Mouse (Mus musculus): ENCODE results near the gene Fam186b.
"Not testable (repeated sequence)": the region's sequence is repeated elsewhere in the genome, so short reads cannot be mapped to it uniquely, and the experiment has no call there.

Gene Fam186b

DNA sequence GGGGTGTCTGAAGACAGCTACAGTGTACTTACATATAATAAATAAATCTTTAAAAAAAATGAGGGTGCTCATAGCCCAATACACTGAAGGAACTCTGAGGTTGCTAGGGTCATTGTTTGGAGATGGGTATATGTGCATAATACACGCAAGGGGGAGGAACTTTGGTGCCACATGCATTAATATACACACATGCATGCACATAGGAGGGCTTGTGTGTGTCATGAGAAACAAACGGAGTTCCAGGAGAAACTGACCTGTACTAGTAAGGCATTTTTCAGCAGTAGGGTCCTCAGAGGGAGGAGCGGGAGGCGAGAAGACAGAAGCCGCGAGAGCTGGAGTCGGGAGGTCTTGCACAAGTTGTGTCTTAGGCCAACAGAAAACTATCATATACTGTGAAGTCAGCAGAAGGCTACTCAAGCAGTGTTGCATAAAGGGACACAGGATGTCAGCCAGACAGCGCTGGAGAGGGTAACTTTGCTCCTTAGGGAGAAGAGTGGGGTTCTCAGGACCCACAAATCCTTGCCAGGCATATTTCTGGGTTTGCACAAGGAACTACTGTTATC lies 36.4 kb downstream of the Fam186b start:
- DNase-seq (ENCODE audit: low spot score) = no peak

DNA sequence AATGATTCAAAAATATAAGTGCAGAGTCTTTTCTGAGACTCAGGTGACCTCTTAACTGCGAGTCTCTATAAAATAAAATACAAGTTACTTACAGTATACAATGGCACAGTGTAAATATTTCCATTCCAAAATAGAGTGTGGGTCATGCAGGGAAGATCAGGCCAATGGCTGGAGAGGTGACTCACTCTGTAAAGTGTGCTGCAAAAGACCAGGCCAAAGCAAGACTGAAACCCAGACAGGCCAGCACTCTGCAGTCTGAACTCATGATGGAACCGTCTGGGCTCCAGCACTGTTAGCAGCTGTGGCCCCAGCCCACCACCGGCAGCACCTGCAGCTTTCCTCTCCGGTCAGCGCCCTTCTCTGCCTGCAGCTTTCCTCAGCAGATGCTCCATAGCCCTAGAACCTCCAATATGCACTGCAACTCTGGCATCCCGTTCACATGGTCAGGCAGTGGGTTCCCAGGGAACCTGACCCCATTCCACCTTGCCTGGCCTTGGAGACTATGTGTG lies 40.4 kb downstream of the Fam186b start:
- DNase-seq (ENCODE audit: low spot score) = no peak

DNA sequence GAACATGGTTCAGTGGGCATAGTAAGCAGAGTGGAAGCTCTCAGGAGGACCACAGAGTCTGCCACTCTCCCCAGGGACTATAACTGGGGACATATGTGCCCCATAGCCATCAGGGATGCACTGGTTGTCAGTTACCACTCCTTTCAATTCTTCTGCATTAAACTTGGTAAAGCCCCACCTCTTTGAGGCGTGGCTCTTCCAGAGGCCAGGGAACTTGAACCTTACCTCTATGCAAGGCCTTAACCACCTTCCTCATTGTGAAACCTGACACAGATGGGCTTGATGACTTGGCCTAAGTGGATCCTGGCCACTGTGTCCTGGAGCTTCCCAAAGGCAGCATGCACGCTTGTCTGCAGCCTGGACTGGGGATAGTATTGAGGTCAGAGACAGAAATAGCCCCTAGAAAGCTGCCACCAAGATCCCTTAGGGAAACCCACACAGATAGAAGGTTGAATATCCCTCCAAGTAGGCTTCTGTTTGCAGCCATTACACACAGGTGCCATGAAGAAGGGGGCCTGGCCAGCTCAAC lies 41.1 kb downstream of the Fam186b start:
- DNase-seq (ENCODE audit: low spot score) = no peak

DNA sequence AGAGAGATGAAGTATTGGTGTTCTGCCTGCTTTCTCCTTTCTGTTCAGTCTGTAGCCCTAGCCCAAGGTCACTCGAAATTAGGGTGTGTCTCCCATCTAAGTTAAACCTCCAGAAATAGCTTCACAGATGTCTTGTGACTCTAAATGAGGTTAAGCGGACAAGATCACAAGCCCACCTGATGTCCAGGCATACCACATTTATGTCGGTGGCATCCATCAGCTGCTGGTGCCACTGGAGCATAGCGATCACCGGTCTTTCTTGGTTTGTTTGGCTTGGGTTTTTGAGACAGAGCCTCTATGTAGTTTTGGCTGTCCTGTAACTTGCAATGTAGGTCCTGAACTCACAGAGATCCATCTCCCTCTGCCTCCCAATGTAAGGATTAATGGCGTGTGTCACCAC lies 41.9 kb downstream of the Fam186b start:
- no peak for DNase-seq (ENCODE audit: low spot score)

DNA sequence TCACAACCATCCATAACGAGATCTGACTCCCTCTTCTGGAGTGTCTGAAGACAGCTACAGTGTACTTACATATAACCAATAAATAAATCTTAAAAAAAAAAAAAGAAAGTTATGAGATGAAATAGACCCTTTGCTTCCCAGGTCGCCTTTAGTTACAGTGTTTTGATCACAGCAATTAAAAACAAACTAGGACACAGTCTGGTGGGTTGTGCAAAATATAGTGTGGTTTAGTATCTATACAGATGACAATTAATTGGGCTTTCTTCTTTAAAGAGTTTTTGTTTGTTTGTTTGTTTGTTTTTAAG lies 42.6 kb downstream of the Fam186b start:
- not testable (repeated sequence) for DNase-seq (ENCODE audit: low spot score)

DNA sequence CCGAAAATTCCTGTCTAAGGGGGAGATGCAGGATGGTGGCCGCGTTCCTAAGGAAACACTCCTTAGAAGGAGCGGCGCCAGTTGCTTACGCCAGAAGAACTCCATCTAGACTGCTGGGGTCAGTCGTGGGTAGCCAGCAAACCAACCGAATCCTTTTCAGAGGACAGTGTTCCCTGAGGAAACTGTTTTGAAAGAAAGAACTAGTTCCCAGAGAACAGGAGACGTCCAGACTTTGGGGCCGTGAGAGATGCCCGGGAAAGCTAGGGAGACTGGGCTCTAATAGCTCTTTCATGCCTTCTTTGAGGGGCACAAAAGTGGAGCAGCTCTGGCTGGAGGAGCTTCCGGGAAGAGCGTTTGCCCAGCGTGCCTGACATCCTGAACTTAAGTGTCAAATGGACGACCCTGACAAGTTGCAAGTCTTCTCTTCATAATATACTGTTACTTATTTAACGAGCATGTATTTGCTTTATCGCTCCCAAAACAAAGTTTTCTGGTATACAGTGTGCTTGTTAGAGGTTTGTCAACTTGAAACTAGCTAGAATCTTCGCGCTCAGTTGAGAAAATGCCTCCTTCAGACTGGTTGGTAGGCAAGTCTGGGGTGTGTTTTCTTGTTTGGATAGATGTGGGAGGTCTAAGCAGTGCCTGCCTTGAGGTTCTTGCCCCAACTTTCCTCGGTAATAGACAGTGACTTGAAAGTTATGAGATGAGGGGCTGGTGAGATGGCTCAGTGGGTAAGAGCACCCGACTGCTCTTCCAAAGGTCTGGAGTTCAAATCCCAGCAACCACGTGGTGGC lies 43.1 kb downstream of the Fam186b start:
- peak; percentile 70 for DNase-seq (ENCODE audit: low spot score)

DNA sequence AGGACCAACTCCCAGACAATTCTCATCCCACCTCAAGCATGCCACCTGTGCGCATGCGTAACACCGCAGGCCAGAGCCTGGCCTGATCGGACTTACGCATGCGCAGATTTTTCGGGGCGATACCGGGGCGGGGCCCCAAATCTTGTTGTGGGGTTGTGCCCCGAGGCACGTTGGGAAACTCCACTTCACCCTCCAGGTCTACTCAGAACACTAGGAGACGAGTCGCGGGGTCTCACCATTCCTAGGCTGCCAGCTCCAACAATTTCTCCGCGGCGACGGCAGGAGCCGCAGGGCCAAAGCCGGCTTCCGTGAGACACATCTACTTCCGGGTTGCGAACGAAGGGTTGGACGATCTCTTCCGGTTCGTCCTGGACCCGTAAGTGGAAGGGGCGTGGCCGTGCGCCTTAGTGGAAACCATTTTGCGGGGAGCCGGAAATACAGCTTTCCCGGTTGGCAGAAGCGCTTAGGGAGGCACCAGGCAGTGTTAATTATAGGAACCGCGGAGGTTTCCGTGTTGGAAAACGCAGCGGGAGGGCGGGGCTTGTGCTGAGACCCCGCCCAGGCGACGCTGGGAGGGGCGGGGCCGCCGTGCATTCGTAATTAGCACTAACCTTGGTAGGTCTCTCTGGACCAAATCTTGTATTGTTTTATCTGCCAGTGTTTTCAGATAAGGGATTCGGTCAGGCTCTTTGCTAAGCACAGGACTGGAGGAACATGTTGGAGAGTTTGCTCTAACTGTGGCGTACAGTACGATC lies 43.9 kb downstream of the Fam186b start, which contains the start of gene Mcrs1:
Gene Mcrs1 (minus strand): TSS at position 336 of the 755 bp plus-strand sequence.
- DNase-seq (ENCODE audit: low spot score) = peak; percentile 98

DNA sequence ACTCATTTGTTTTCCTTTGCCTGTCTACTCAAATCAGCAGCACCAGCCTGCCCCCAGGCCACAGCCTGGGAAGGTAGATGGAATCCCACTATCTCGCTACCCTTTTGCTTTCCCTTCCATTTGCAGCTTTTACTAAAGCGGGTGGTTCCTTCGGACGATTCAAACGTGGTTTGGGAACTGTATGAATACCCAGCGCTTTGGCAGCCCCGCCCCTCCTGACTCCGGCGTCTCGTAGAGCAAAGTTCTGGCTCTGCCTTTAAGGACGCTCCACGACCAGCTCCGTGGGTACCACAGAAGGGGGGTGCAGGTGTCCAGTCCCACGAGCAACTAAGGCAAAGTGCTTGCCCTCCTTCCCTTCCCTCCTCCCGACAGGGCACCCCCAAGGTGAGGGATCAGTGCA lies 44.6 kb downstream of the Fam186b start:
- peak; percentile 31 for DNase-seq (ENCODE audit: low spot score)

DNA sequence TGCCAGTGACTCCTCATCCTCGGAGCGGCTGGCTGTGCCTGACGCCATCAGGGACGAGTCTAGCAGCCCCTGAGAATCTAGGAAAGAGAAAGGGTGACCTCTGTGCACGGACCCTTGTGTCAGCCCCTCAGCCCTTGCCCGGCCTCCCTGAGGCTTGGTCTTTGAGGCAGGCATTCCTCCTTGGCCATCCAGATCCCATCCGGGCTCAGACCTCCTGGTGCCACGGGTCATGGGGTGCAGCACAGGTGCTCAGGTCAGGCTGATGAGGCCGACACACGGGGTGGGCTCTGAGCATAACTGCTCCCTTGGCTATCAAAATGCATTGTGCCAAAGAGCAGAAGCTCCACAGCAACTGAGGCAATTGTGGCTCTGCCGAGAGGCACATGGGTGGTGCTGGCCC lies 45.8 kb downstream of the Fam186b start:
- no peak for DNase-seq (ENCODE audit: low spot score)

DNA sequence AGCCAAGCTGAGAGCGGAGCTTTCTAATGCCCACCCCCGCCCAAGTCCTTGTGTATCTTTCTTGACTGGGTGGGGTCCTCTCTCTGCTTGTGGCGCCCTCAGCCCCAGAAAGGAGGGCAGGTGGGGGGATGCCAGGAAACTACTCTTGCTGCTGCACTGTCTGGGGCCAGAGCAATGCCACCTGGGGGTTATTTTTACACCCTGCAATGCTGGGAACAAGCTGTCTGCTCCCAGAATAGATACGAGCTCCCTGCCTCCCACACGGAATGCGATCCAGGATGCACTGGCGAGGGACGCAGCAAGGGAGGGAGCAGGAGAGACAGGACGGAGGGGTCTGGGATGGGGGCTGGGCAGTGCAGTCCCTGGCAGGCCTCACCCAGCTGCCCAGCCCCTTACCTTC lies 46.7 kb downstream of the Fam186b start:
- no peak for DNase-seq (ENCODE audit: low spot score)

DNA sequence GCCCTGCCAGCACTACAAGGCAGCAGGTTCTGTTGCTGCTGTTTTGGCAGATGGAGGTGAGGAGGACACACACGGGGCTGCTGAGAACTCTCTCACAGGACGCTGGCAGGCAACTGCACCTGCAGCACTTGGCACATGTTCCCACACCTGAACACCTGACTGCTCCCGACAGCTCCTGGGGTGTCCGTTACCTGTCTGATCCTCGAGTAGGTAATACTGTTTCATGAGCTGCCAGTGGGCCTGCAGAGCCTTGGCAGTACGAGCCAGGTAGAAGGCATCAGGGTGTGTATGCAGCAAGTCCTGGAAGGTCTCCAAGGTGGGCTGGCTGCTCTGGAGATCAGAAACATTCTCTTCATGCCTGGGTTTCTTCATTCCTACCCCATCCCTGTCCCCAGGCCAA lies 49.0 kb downstream of the Fam186b start:
- not testable (repeated sequence) for DNase-seq (ENCODE audit: low spot score)

DNA sequence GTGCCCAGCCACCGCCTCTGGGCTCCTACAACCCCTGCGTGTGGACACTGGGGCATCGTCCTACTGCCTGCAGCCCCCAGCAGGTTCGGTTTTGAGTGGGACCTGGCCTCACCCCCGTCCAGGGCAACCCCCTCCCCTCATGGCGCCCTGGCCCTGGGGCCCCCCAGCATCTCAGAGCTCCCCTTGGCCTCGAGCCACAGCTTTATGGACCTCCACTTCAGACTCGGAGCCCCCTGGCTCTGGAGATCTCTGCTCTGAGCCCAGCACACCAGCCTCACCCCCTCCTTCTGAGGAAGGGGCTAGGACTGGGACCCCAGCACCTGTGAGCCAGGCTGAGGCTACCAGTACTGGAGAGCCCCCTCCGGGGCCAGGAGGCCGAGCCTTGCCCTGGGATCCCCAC lies 53.6 kb downstream of the Fam186b start:
- DNase-seq (ENCODE audit: low spot score) = no peak

DNA sequence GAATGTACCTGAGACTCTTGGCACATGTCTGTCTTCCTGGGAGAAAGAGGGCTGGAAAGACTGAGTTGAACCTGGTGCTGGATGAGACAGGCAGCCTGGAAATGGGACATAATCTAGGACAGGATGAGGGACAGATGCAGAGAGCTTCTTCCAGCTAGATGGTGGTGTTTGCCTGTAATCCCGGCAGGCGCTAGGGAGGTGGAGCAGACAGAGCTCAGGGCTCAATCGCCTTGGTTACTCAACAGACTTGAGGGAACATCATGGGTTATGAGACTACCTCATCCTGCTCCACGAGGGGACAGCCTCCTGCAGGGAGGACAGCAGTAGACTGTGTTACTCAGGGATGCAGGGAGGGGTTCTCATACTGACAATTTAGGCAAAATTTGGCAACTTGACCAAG lies 54.4 kb downstream of the Fam186b start:
- no peak for DNase-seq (ENCODE audit: low spot score)

DNA sequence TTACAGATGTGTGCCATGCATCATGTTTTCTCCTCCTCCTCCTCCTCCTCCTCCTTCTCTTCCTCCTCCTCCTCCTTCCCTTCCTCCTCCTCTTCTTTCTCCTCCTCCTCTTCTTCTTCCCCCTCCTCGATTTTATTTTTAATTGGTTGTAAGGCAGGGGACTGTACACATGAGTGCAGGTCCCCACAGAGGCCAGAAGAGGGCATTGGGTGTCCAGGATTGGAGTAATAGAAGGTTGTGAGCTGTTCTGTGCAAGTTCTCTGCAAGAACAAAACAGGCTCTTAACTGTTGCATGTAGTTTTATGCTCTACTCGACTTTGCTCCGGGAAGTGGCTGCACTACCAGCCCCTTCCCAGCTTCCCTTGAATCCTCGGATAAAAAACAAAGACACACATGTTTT lies 55.6 kb downstream of the Fam186b start:
- DNase-seq (ENCODE audit: low spot score) = no peak

DNA sequence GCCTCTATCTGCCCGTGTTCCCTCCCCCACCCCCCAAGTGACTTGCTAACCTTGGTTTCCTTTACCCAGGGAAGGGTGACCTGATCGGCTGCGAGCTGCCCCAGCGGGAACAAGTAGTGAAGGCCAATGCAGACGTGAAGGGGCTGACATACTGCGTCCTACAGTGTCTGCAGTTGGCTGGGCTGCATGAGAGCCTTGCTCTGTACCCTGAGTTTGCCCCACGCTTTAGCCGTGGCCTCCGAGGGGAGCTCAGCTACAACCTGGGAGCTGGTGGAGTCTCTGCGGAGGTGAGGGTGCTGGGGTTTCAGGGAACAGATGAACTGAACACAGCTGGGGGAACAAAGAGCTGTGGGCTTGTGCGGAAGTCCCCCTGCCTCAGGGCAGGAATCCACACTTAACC lies 57.7 kb downstream of the Fam186b start:
- DNase-seq (ENCODE audit: low spot score) = no peak

DNA sequence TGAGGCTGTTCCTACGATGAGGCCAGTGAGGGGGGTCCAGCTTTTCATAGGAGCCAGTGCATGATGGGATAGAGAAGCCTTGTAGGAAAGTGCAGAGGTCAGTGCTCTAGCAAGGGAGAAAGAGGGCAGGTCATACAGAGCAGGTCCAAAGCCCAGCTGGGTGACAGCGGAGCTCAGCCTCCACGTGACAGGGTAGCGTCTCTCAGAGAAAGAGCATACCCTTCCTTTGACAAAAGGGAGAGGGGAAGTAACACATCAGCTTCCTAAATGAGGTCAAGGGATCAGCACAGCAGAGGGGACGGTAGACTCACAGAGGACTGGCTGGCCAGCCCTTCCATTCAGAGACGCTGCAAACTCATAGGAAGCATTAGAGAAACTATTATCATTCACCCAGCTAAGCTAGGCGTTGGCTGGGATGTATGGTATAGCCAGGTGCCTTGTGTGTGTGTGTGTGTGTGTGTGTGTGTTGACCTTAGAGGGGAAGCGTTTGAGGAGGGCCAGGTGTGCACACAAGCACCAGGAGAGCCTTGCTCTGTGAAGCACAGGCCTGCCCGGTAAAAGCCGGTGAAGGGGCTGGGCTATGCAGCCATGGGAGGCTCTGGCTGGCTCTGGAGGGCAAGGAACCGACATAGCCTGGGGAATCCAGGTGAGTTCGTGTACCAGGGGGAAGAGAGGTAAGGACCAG lies 61.2 kb downstream of the Fam186b start:
- no peak for DNase-seq (ENCODE audit: low spot score)

DNA sequence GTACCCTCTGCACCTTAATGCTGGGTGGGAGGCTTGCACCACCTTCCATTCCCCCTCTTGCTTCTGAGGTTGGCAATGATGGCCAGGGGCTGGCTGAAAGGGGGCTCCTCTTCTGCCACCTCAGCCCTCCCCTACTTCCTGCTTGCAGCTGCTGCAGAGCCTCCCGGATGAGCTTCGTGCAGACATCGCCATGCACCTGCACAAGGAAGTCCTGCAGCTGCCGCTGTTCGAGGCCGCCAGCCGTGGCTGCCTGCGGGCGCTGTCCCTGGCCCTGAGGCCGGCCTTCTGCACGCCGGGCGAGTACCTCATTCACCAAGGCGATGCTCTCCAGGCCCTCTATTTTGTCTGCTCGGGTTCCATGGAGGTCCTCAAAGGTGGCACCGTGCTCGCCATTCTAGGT lies 62.0 kb downstream of the Fam186b start:
- no peak for DNase-seq (ENCODE audit: low spot score)

DNA sequence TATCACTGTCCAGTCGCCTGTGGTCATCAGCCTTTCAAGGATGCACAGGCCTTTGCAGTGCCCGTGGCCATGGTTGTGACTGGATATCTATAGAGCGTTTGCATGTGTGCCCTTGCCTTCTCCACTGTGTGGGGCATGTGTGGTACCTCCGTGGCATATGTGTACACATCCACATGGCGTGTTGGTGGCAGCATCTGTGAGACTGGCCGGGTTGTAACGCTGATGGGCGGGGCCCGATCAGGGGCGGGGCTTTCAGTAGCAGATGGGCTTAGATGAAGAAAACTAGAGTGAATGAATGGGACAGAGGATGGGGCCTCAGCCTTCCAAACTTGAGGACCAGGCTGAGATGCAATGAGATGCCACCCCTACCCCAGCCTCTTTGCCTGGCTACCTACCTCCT lies 63.7 kb downstream of the Fam186b start:
- DNase-seq (ENCODE audit: low spot score) = no peak

DNA sequence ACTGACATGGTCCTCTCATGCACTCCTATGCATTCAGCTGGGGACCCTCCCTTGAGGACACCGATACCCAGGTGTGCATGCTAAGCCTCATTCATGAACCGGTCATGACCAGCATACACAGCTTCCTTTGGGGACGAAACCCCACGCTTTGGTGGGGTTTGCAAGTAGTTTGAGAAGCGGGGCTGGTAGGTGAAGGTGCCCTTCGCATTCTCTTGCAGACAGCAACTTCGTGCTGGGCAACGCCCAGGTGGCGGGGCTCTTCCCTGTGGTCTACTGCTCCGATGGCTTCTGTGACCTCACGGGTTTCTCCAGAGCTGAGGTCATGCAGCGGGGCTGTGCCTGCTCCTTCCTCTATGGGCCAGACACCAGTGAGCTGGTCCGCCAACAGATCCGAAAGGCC lies 69.6 kb downstream of the Fam186b start:
- DNase-seq (ENCODE audit: low spot score) = no peak

DNA sequence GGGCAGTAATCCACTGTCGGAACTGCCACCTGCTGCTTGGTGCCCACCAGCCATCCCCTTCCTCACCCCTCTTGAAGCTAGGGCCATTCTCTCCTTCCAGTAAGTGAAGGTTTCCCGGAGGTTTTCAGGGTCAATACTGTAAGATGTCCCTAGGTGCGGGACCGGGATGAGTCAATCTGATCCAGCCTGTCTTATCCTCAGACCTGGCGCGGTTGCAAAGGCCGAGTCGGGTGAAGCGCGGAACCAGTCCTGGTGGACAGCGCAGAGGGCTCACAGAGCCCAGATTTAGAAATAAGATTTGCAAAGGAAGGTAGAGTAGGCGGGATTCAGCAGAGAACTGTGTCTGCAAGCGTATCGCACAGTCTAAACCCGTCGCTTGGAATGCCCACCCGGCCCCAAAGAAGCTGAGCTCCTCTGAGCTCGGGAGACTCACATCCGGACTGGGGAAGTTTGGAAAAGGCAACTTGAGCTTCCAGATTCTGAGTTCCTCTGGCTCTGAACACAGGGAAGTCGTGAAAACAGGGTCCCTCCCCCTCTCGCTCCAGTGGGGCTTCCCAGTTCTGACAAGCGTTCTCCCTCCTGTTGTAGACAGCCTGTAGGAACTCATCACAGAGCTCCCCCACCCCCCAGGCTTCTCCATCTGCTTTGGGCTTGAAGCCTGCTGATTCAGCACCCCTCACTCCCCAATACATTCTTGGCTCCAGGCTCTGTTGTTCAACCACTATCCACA lies 70.4 kb downstream of the Fam186b start:
- no peak for DNase-seq (ENCODE audit: low spot score)

DNA sequence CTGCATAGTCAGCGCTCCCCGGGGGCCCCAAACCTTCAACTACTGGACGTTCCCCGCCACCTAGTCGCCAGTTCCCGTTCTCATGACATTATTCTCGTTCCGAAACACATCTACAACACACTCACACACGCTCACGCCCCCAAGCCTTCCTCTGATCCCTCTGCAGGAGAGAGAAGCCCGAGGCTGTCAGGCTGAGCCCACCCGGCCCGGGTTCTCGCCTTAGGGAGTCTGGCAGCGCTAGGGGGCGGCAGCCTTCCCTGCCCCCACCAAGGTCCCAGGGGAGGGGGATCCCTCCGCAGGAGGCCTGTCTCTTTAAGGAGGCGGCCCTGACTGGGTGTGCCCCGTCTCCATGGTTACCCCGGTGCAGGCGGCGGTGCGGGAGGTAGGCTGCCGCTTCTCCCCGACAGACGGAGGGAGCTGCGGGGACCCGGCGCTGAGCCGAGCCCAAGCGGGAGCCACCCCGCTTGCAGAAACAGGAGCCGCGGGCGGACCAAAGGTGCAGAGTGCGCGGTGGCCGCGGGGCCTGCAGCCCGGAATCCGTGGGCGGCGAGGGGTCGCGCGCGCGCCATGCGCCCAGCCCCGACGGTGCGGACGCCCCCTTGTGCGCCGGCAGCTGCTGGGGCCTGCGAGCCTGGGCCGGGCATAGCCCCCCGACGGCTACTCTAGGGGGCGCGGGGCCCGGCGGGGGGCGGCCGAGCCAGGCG lies 71.3 kb downstream of the Fam186b start, which contains the start of gene Kcnh3:
Gene Kcnh3 (plus strand): TSS at position 654 of the 704 bp plus-strand sequence.
- peak; percentile 74 for DNase-seq (ENCODE audit: low spot score)
